Mouse (Mus musculus): Measurements from ENCODE around the gene Ctsd.

The Ctsd gene

GRCm38 (mm10) chr7:142400112-142400749 is 12.4 kb upstream of the Ctsd start:
- DNase-seq (ENCODE audit: low spot score): no peak

GRCm38 (mm10) chr7:142399250-142399649 is 11.4 kb upstream of the Ctsd start:
- no peak for DNase-seq (ENCODE audit: low spot score)

DNA sequence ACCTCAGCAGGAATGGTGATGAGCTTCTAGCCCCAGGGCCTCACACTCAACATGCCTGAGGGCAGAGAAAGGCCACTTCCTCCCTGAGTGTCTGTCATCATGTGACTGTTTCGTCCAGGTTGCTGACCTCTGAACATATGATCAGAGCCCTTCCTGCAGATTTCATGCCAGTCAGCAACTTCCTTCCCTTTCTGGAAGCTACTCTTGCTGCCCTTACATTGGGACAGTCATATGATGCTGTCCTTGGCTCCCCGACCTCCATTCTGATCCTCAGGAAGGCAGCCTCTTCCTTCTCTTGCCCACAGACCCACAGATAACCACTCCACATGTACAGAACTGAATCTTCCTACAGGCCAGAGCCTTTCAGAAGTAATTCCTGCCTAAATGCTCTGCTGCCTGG is 10.2 kb upstream of the Ctsd start:
- no peak for DNase-seq (ENCODE audit: low spot score)

GRCm38 (mm10) chr7:142396611-142397010 is 8.8 kb upstream of the Ctsd start:
- no peak for DNase-seq (ENCODE audit: low spot score)

GRCm38 (mm10) chr7:142395472-142395871 is 7.6 kb upstream of the Ctsd start:
- DNase-seq (ENCODE audit: low spot score): no peak

DNA sequence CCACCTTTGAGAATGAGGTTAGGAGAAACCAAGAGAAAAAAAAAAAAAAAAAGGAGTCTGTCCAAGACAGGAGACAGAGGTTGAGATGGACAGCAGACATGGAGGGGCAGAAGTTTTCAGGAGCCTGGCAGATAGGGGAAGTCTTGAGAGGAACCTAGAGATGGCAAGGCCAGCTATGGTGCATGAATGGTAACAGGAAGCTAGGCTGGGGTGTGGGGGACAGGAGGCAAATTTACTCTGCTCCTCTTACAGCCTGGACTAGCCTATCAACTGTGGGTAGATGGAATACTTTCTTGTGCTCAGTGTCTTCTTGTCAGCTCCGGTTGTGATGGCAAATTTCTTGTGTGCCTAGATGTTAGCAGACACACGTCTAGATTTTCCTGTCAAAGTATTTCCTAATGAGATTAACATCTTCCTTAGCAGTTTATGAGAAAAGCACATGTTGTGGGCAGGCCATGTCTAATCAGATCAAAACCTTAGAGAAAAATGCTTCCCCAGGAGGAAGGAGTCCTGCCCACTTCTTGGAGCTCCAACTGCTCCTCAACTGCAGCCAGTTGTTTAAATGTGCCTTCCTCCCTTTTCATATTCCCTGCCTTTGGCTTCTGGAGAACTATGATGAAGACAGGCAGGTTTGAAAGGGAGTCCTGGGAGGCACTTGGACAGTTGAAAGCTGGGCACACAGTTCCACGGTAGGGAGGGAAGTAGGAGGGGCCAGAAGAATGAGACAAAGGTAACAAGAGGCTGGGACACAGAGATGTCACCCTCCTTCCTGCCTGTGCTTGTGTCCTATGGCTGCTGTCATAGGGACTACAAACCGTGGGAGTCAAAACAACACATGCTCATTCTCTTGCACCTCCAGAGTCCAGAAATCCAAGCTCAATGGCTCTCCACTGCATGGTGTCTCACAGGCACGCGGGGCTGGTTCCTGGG is 6.7 kb upstream of the Ctsd start:
- DNase-seq (ENCODE audit: low spot score): no peak

DNA sequence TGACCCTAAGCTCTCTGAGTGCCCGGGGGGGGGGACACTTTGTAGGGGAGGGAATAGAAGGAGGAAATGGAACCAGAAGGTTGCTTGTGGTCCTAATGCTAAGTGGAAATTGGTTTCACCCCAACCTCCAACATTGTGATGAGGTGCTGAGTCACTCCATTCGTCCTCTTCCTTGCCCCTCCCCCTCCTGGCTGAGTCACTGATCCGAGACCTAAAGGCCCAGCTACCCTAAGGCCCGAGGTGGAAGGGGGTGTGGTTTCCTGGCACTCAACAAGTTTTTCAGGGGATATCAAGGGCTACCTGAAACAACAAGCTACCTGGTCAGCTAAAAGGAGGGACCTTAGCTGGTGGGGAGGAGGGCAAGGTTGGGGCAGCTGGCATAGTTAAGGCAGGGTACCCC is 5.4 kb upstream of the Ctsd start:
- no peak for DNase-seq (ENCODE audit: low spot score)

DNA sequence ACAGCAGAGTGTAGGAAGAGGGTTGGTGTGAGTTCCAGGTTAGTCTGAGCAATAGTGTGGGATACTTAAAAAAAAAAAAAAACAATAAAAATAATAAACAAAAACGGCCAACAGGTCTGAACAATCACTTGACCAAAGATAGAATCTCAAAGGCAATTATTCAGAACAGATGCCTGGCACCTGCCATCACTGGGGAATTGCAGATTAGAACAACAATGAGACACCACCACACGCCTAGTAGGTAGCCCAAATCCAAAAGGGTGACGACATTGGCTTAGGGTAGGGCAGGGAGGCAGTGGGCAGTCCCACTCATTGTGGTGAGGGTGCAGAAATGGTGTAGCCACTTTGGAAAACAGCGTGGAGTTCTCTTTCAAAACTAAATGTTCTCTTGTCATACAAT is 3.8 kb upstream of the Ctsd start:
- DNase-seq (ENCODE audit: low spot score): no peak

GRCm38 (mm10) chr7:142391108-142391507 is 3.3 kb upstream of the Ctsd start:
- no peak for DNase-seq (ENCODE audit: low spot score)

- DNase-seq (ENCODE audit: low spot score): no peak
Observed at GRCm38 (mm10) chr7:142389961-142390650, 2.3 kb upstream of the Ctsd start.

DNA sequence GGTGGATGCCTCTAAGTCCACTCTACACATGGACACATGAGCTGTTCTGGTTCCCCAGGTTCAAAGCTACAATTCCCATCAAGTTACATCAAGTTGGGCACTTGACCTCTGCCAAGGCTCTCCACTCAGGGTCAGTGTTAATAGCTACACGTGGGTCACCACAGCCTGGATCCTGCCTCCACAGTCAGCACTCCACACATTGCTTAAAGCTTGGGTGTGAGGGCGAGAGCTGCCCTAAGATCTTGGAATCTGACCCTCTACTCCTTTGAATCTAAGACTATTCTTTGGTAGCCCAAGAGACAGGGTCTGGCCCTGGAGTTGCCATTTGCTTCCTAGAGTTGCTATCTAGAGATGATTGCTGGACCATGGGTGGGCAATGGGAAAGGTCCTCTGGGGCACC is 902 bp upstream of the Ctsd start:
- DNase-seq (ENCODE audit: low spot score): no peak

DNA sequence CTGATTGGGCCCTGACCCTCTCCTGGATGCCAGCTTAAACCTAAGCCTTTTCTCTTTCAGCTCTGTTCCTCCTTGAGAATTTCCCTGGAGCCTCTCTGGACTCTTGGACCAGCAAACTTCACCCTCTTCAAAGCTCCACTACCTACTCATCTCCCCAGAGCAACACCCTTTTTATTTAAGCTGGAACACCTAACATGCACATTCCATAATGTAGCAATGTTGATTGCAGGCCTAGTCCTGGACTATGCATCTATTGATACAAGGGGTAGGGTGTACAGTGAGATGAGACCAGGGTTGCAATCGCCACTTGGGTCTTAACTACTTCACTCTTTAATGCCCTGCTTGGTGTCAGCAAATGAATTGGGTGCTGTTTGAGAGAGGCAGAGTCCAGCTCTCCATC is 360 bp upstream of the Ctsd start:
- DNase-seq (ENCODE audit: low spot score): no peak

DNA sequence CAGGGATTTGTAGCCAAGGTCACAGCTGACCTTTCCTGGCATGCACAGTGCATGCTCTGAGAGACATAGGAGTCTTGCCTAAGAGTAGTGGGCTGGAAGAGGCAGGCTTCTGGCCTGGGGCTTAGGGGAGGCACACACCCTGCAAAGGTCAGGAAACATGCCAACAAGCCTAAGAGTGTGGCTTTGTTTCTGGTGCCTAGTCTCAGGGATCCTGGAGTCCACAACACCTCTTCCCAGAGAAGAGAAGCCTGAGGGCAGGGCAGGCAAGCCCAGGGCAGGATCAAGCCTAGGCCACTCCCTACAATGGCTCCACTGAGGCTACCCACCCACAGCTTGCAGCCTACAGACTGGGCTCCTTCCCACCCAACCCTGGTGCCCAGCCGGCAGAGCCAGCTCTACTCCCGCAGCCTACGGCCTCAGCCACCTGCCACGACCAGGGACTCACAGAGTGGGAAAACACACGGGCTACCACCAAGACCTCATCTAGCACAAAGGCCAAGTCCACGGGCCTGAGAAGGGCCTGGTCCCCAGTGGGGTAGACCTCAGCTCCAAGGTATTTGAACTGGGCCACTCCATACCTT is 1.1 kb downstream of the Ctsd start:
- DNase-seq (ENCODE audit: low spot score): no peak

DNA sequence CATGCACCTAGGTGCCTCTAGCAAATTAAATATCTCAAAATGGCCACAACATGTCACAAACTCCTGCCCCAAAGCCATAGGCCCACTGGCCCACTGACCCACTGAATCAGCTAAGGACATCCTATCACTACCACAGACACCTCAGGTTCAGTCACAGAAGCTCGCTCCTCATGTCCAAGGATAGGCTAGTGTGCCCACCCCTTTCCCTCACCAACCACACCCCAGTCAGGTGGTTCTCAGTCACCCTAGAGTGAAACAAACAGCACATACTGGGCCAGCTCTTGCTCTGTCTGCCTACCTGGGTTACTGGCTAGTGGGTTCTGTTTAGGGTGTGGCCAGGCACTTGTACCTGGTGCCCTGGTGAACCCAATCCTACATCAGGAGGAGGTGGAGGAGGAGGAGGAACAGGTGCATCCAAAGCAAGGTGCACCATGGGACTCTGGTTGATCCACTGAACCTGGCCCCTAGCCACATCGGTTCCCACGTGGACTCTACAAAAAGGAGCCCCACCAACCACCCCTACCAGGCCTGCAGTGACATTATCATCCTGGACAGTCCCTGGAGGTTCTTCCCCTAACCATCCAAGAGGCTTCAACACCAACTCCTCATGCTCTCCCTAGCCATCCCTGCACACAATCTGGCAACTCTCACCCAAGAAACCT is 2.0 kb downstream of the Ctsd start:
- DNase-seq (ENCODE audit: low spot score): no peak

- DNase-seq (ENCODE audit: low spot score): no peak
Observed at GRCm38 (mm10) chr7:142384306-142384705, 3.5 kb downstream of the Ctsd start.

- no peak for DNase-seq (ENCODE audit: low spot score)
Observed at GRCm38 (mm10) chr7:142382567-142382966, 5.3 kb downstream of the Ctsd start, which contains the start of gene Gm49369. Gm49369 (minus strand) TSS chr7:142382667.

- DNase-seq (ENCODE audit: low spot score): no peak
Observed at GRCm38 (mm10) chr7:142381175-142381574, 6.7 kb downstream of the Ctsd start.

DNA sequence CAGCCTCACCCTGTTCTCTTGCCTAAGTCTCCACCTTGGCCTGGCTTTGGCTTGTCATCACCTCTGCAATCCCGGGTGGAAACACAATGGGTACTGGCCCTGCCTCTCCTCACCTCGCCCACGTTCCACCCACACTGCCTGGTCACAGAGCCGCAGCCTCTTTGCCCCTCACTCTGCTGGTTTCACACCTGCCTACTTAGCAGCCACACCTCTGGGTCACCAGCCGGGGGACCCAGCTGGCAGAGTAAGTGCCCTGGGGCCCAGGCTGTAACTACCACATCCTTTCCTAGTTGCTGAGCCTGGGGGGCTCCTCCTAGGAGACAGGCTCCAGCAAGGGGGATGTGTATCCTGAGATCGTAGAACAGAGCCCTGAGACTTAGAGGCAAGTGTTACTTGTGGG is 8.7 kb downstream of the Ctsd start:
- no peak for DNase-seq (ENCODE audit: low spot score)

- no peak for DNase-seq (ENCODE audit: low spot score)
Observed at GRCm38 (mm10) chr7:142377233-142377925, 10.5 kb downstream of the Ctsd start.

DNA sequence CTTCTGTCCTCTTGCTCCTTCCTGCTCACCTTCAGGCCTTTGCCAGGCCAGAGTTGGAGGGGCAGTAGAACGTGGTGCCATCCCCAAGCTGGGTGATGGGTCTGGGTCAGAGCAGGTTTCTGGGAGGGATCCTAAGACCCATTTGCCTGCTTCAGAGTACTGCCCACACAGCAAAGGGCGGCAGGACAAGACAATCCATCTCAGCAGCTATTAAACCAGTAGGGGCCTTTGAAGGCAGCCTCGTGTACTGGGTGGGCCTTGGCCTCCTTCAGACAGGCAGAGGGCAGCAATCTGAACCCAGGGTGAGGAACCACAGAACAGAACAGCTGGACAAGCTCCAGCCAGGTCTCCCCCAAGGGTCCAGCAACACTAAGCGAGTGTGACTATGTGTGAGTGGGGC is 11.7 kb downstream of the Ctsd start:
- DNase-seq (ENCODE audit: low spot score): no peak

DNA sequence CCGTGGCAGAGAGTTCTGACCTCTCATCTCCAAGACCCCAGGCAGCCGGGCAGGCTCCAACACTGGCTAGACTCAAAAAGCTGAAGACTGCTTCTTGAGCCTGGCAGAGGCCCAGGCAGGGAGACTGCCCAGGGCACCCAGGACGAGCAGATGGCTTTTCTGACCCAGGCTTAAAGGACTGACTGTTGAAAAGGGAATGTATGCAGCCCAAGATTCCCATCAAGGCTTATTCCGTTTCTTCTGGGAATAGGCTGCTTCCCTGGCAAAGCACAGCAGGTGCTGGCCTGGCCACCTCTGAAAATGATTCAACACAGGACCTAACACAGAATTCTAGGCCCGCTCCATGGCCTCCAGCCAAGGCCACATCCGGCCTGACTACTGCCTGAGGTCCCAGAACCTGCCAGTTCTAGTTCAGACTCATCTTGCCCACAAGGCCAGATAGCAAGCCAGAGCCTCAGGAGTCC is 12.5 kb downstream of the Ctsd start:
- DNase-seq (ENCODE audit: low spot score): peak; percentile 54

Measured in layer of hippocampus, adult 11-12 months (tissue).